Mouse (Mus musculus) kidney, adult 2 months (tissue): ENCODE data around the gene Cdx2. TPM values are rescaled to one million over a fixed set of nuclear protein-coding genes. Genes with fewer than 3 reads are reported as not detected.
A peak's percentile ranks its signal among the peaks of the same experiment; 100 is the strongest.

ENCODE experiments used
- DNase-seq: peaks from one replicate; pipeline ENCODE4 v3.0.0; 2021
- H3K27ac ChIP-seq: fragments of 200-500 bp; 2 replicates; pipeline ENCODE4 v1.5.1; 2012; ENCODE audit warnings: low read depth, low read length, control low read depth, inconsistent platforms; ENCODE audit not compliant: insufficient read depth
- H3K27me3 ChIP-seq: fragments of 200-500 bp; replicated peaks from 2 replicates; pipeline ENCODE4 v1.6.1; 2012; ENCODE audit warnings: mild to moderate bottlenecking, moderate library complexity, low read length, inconsistent platforms; ENCODE audit not compliant: control insufficient read depth, insufficient read depth
- H3K36me3 ChIP-seq: fragments of 200-500 bp; 2 replicates; pipeline ENCODE4 v1.6.1; 2012; ENCODE audit warnings: mild to moderate bottlenecking, moderate library complexity, low read length, inconsistent platforms; ENCODE audit not compliant: control insufficient read depth, insufficient read depth
- H3K4me1 ChIP-seq: fragments of 200-500 bp; 2 replicates; pipeline ENCODE4 v1.6.1; 2011; ENCODE audit warnings: low read length; ENCODE audit not compliant: control insufficient read depth, insufficient read depth
- H3K4me3 ChIP-seq: fragments of 200-500 bp; 2 replicates; pipeline ENCODE4 v1.5.1; 2011; ENCODE audit warnings: mild to moderate bottlenecking, low read depth, low read length, control low read depth; ENCODE audit not compliant: insufficient read depth
- CTCF ChIP-seq: fragments of 200-500 bp; conservative IDR thresholded peaks from 2 replicates; pipeline ENCODE4 v1.5.1; 2011; ENCODE audit warnings: low read depth, mild to moderate bottlenecking, control low read depth, low read length, moderate library complexity, mixed read lengths; ENCODE audit not compliant: insufficient read depth, insufficient read length
- POLR2A ChIP-seq: fragments of 200-500 bp; IDR thresholded peaks from one replicate; pipeline ENCODE4 v1.6.1; 2011; ENCODE audit warnings: low read depth, low read length, control low read depth
- WGBS: fragments of 180-500 bp; shearing (Covaris S2); methylation state at CpG from one replicate; pipeline ENCODE4 v1.1.7; 2018; 5-methylcytosine and 5-hydroxymethylcytosine counted together
- polyA plus RNA-seq: library from polyadenylated mRNA; depleted of rRNA; stranded (reverse); fragments of >200 nt; gene quantifications from 2 replicates; pipeline ENCODE4 v1.2.3, GENCODE M21; 2012

Gene Cdx2
- polyA plus RNA-seq, 1 experiment = not detected

GRCm38 (mm10) chr5:147300917-147301780, 5.9 kb downstream of the Cdx2 start:
- WGBS = 7% methylated on average over 21 of the region's 21 CpGs
- Histone ChIP-seq H3K4me3 (no peak overlapping the region), H3K4me1 (no peaks in the 10 kb centered on the region), H3K27me3 (peaks cover 3% of the 10 kb centered on the region), H3K36me3 (no peaks in the 10 kb centered on the region), H3K27ac (no peak overlapping the region)
- no peak for DNase-seq
- TF ChIP-seq CTCF (no peak), POLR2A (no peak)

GRCm38 (mm10) chr5:147300001-147300363, 7.1 kb downstream of the Cdx2 start:
- Histone ChIP-seq H3K36me3 (no peaks in the 10 kb centered on the region), H3K27ac (no peak overlapping the region), H3K4me1 (no peaks in the 10 kb centered on the region), H3K4me3 (no peak overlapping the region), H3K27me3 (peaks cover 3% of the 10 kb centered on the region; the same call in 1 of the 2 replicates)
- no peak for DNase-seq
- whole genome bisulfite sequencing = 5% methylated on average over 4 of the region's 4 CpGs
- TF ChIP-seq CTCF = no peak
- no peak for TF ChIP-seq POLR2A

GRCm38 (mm10) chr5:147299255-147300000, 7.6 kb downstream of the Cdx2 start:
- TF ChIP-seq POLR2A (no peak), CTCF (peak; percentile 63)
- 2% methylated on average over 41 of the region's 41 CpGs for WGBS
- H3K4me1 ChIP-seq = no peaks in the 10 kb centered on the region
- peaks cover 3% of the 10 kb centered on the region; the same call in 1 of the 2 replicates for H3K27me3 ChIP-seq
- H3K4me3 ChIP-seq = no peak overlapping the region
- DNase-seq = peak; percentile 47
- H3K36me3 ChIP-seq = no peaks in the 10 kb centered on the region
- H3K27ac ChIP-seq = no peak overlapping the region

- no peak for TF ChIP-seq POLR2A
- no peak for TF ChIP-seq CTCF
- no peak overlapping the region for H3K27ac ChIP-seq
- H3K4me1 ChIP-seq = no peaks in the 10 kb centered on the region
- WGBS = 70% methylated on average over 5 of the region's 5 CpGs
- H3K27me3 ChIP-seq = peaks cover 3% of the 10 kb centered on the region; the same call in 1 of the 2 replicates
- DNase-seq = no peak
- H3K4me3 ChIP-seq = no peak overlapping the region
- no peaks in the 10 kb centered on the region for H3K36me3 ChIP-seq
Observed at GRCm38 (mm10) chr5:147297249-147297648, 9.8 kb downstream of the Cdx2 start.

GRCm38 (mm10) chr5:147294121-147294520, 12.9 kb downstream of the Cdx2 start:
- H3K36me3 ChIP-seq = no peaks in the 10 kb centered on the region
- H3K4me3 ChIP-seq = no peak overlapping the region
- WGBS = 25% methylated on average over 20 of the region's 20 CpGs
- no peak for TF ChIP-seq POLR2A
- peak; percentile 36; the same call in 1 of the 2 replicates for TF ChIP-seq CTCF
- no peaks in the 10 kb centered on the region for H3K27me3 ChIP-seq
- DNase-seq = no peak
- H3K4me1 ChIP-seq = no peaks in the 10 kb centered on the region
- H3K27ac ChIP-seq = no peak overlapping the region

- Histone ChIP-seq H3K4me3 (no peak overlapping the region), H3K27ac (no peak overlapping the region)
Observed at GRCm38 (mm10) chr5:147293127-147293910, 13.8 kb downstream of the Cdx2 start.

More at GRCm38 (mm10) chr5:147293127-147293910, 13.8 kb downstream of the Cdx2 start:
- peak; percentile 63 for DNase-seq
- H3K36me3 ChIP-seq = no peaks in the 10 kb centered on the region
- H3K4me1 ChIP-seq = no peaks in the 10 kb centered on the region
- 25% methylated on average over 18 of the region's 18 CpGs for WGBS
- TF ChIP-seq CTCF (peak; percentile 84), POLR2A (no peak)
- H3K27me3 ChIP-seq = no peaks in the 10 kb centered on the region
